Mouse (Mus musculus) kidney, postnatal 25 days (tissue): ENCODE measurements around the gene Iqschfp.
A peak's percentile ranks its signal among the peaks of the same experiment; 100 is the strongest.

ENCODE experiments used
- DNase-seq, 2 experiments: peaks; one replicate each; pipeline ENCODE4 v3.0.0; 2021; ENCODE audit warnings: mixed read lengths in 2 of 2

Gene Iqschfp

GRCm38 (mm10) chr3:67892026-67892705 lies at the start of gene Iqschfp, which contains the start of gene Iqcj:
Gene Iqschfp (plus strand): TSS chr3:67892232.
Gene Iqcj (plus strand): TSS chr3:67892220.
- no peak for DNase-seq

GRCm38 (mm10) chr3:67852397-67852796 lies 39.6 kb upstream of the Iqschfp start:
- DNase-seq, result no peak

- no peak for DNase-seq
These were observed 30.5 kb upstream of the Iqschfp start for GRCm38 (mm10) chr3:67861524-67861923.

- peak in 1 of 2 experiments; percentile 3 for DNase-seq
These were observed 24.5 kb upstream of the Iqschfp start for GRCm38 (mm10) chr3:67867420-67868065.

- no peak for DNase-seq
These were observed 22.6 kb upstream of the Iqschfp start for GRCm38 (mm10) chr3:67869424-67869823.

- no peak for DNase-seq
These were observed 14.8 kb upstream of the Iqschfp start for GRCm38 (mm10) chr3:67877253-67877652.

- DNase-seq, result no peak
These were observed 7.7 kb upstream of the Iqschfp start for GRCm38 (mm10) chr3:67884335-67884734.

- no peak for DNase-seq
These were observed 5.9 kb upstream of the Iqschfp start for GRCm38 (mm10) chr3:67886176-67886575.

GRCm38 (mm10) chr3:67887251-67887650 lies 4.8 kb upstream of the Iqschfp start:
- no peak for DNase-seq

GRCm38 (mm10) chr3:67892768-67893167 lies 736 bp downstream of the Iqschfp start:
- DNase-seq, result no peak

- DNase-seq, result no peak
These were observed 10.5 kb downstream of the Iqschfp start for GRCm38 (mm10) chr3:67902517-67902916.

GRCm38 (mm10) chr3:67908586-67908985 lies 16.6 kb downstream of the Iqschfp start:
- no peak for DNase-seq

GRCm38 (mm10) chr3:67918098-67918497 lies 26.1 kb downstream of the Iqschfp start:
- no peak for DNase-seq

- no peak for DNase-seq
These were observed 26.7 kb downstream of the Iqschfp start for GRCm38 (mm10) chr3:67918634-67919259.

- DNase-seq, result no peak
These were observed 31.1 kb downstream of the Iqschfp start for GRCm38 (mm10) chr3:67923095-67923494.

GRCm38 (mm10) chr3:67925453-67925852 lies 33.4 kb downstream of the Iqschfp start:
- DNase-seq, result no peak

GRCm38 (mm10) chr3:67930424-67931133 lies 38.5 kb downstream of the Iqschfp start:
- DNase-seq, result no peak

- DNase-seq, result no peak
These were observed 39.1 kb downstream of the Iqschfp start for GRCm38 (mm10) chr3:67931181-67931580.

- no peak for DNase-seq
These were observed 39.9 kb downstream of the Iqschfp start for GRCm38 (mm10) chr3:67931914-67932313.

GRCm38 (mm10) chr3:67935829-67936228 lies 43.8 kb downstream of the Iqschfp start:
- no peak for DNase-seq

GRCm38 (mm10) chr3:67947000-67947399 lies 55.0 kb downstream of the Iqschfp start:
- DNase-seq, result no peak

- no peak for DNase-seq
These were observed 60.5 kb downstream of the Iqschfp start for GRCm38 (mm10) chr3:67952517-67952940.

- DNase-seq, result no peak
These were observed 62.5 kb downstream of the Iqschfp start for GRCm38 (mm10) chr3:67954459-67955065.
